Mouse (Mus musculus) kidney, adult 2 months (tissue): ENCODE data around the gene Sgpp2.

Source experiments
- CTCF ChIP-seq: fragments of 200-500 bp; conservative IDR thresholded peaks from 2 replicates; pipeline ENCODE4 v1.5.1; 2011; ENCODE audit warnings: low read depth, mild to moderate bottlenecking, control low read depth, low read length, moderate library complexity, mixed read lengths; ENCODE audit not compliant: insufficient read depth, insufficient read length
- POLR2A ChIP-seq: fragments of 200-500 bp; IDR thresholded peaks from one replicate; pipeline ENCODE4 v1.6.1; 2011; ENCODE audit warnings: low read depth, low read length, control low read depth

DNA sequence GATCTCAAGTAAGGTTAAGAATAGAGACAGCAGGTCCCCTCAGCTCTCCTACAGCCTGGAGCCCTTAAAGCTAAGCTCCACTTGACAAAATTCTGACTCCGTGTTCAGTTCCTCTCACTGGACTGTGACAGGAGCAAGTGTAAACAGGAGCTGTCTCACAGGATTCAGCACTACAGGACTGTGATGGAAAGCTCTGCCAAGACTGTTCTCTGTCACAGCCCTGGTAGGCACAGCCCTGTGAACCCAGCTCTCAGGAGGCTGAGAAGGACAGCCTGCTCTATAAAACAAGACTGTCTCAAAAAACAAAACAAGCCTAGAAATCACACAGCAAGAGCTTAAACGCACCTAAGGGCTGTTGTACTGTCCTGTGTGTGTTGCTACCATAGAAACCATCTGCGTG lies 127.0 kb downstream of the Sgpp2 start:
- no peak for TF ChIP-seq POLR2A
- TF ChIP-seq CTCF: no peak
